Mouse (Mus musculus) limb, embryonic 14.5 days (tissue): Measurements from ENCODE around the gene Vmn1r9. TPM values are rescaled to one million over a fixed set of nuclear protein-coding genes. Genes with fewer than 3 reads are reported as not detected.

Experiments
- ATAC-seq: fragments of 200-750 bp; cut with Nextera tagmentation; 2 replicates; pipeline ENCODE4 v1.8.0; 2017; ENCODE audit warnings: low read depth, moderate number of reproducible peaks, moderate TSS enrichment; ENCODE audit not compliant: low FRiP score
- DNase-seq: peaks from one replicate; pipeline ENCODE4 v3.0.0-alpha.2; 2015; ENCODE audit warnings: low spot score
- H3K27ac ChIP-seq: fragments of 300-500 bp; sonication (generic); replicated peaks from 2 replicates; pipeline ENCODE4 v1.5.1; 2014; ENCODE audit warnings: low read depth, mild to moderate bottlenecking, low read length, moderate library complexity, mixed read lengths
- H3K27me3 ChIP-seq: fragments of 300-500 bp; sonication (generic); 2 replicates; pipeline ENCODE4 v1.6.1; 2014; ENCODE audit warnings: low read length, mixed read lengths; ENCODE audit not compliant: control insufficient read depth, insufficient read depth
- H3K36me3 ChIP-seq: fragments of 300-500 bp; sonication (generic); 2 replicates; pipeline ENCODE4 v1.6.1; 2014; ENCODE audit warnings: mild to moderate bottlenecking, low read length, moderate library complexity, mixed read lengths; ENCODE audit not compliant: control insufficient read depth, insufficient read depth
- H3K4me1 ChIP-seq: fragments of 300-500 bp; sonication (generic); 2 replicates; pipeline ENCODE4 v1.6.1; 2014; ENCODE audit warnings: antibody characterized with exemption, low read length, mixed read lengths; ENCODE audit not compliant: control insufficient read depth, insufficient read depth
- H3K4me2 ChIP-seq: fragments of 300-500 bp; sonication (generic); replicated peaks from 2 replicates; pipeline ENCODE4 v1.6.1; 2014; ENCODE audit warnings: low read depth, mild to moderate bottlenecking, low read length, moderate library complexity; ENCODE audit not compliant: severe bottlenecking
- H3K4me3 ChIP-seq: fragments of 300-500 bp; sonication (generic); replicated peaks from 2 replicates; pipeline ENCODE4 v1.5.1; 2014; ENCODE audit warnings: low read length
- H3K9ac ChIP-seq: fragments of 300-500 bp; sonication (generic); 2 replicates; pipeline ENCODE4 v1.6.1; 2014; ENCODE audit warnings: mild to moderate bottlenecking, low read depth, low read length, moderate library complexity; ENCODE audit not compliant: severe bottlenecking
- H3K9me3 ChIP-seq: fragments of 300-500 bp; sonication (generic); 2 replicates; pipeline ENCODE4 v1.6.1; 2016; ENCODE audit warnings: low read length; ENCODE audit not compliant: control insufficient read depth
- POLR2A ChIP-seq: fragments of 200-500 bp; IDR thresholded peaks from 2 replicates; pipeline ENCODE4 v1.8.0; 2012; ENCODE audit warnings: inconsistent platforms, mild to moderate bottlenecking, moderate library complexity, borderline replicate concordance; ENCODE audit not compliant: insufficient read depth, insufficient read length; ENCODE audit errors: extremely low read depth
- WGBS: fragments of 180-500 bp; shearing (Covaris S2); extraction: QIAGEN DNeasy Blood & Tissue Kit; methylation state at CpG from one replicate; pipeline ENCODE4 v1.1.7; 2014; 5-methylcytosine and 5-hydroxymethylcytosine counted together
- polyA plus RNA-seq, 2 experiments: library from polyadenylated mRNA; depleted of rRNA in 1 of 2; stranded (reverse) in 1 of 2; unstranded in 1 of 2; fragments of >200 nt; fragmentation: Nextera tagmentation in 1 of 2; extraction: Ambion mirVana in 1 of 2; gene quantifications; 2 replicates each; pipeline versions ENCODE4 v1.2.1 to v1.2.3; 2012 to 2014

Vmn1r9 gene
- polyA plus RNA-seq, 2 experiments, result not detected

- TF ChIP-seq POLR2A, result no peak
- Histone ChIP-seq H3K4me2 (no peak within 1 kb of the TSS), H3K4me3 (no peak within 1 kb of the TSS), H3K36me3 (no peaks in the 10 kb centered on the region), H3K27ac (no peak within 1 kb of the TSS), H3K27me3 (no peaks in the 10 kb centered on the region), H3K4me1 (no peaks in the 10 kb centered on the region), H3K9ac (no peak within 1 kb of the TSS), H3K9me3 (no peaks in the 10 kb centered on the region)
- ATAC-seq, result no peak
- 78% methylated on average over 3 of the region's 3 CpGs for WGBS
- DNase-seq, result no peak
These were observed 42.6 kb downstream of the Vmn1r9 start, which contains the start of gene Vmn1r10 for GRCm38 (mm10) chr6:57109154-57109553. TSS of gene Vmn1r10 (plus strand) at chr6:57109454.

Other genes with a start within 250 kb of the Vmn1r9 start
- 232 and 239 TPM in 2 replicates for gene Fkbp9, start 234.7 kb upstream of the Vmn1r9 start, polyA plus RNA-seq (2012; rRNA removed)
- 205 and 219 TPM in 2 replicates for gene Fkbp9, start 234.7 kb upstream of the Vmn1r9 start, polyA plus RNA-seq (2014; fragmentation: Nextera tagmentation; extraction: Ambion mirVana)
- 18.8 and 22.7 TPM in 2 replicates for gene Nt5c3, start 142.9 kb upstream of the Vmn1r9 start, polyA plus RNA-seq (2012; rRNA removed)
- gene Nt5c3, start 142.9 kb upstream of the Vmn1r9 start, polyA plus RNA-seq (2014; fragmentation: Nextera tagmentation; extraction: Ambion mirVana), result 60.3 and 62.9 TPM in 2 replicates
- gene Vmn1r4, start 142.8 kb upstream of the Vmn1r9 start, polyA plus RNA-seq (2012; rRNA removed), result 0.15 and 0.24 TPM in 2 replicates
- 0.12 and 0.29 TPM in 2 replicates for gene Vmn1r4, start 142.8 kb upstream of the Vmn1r9 start, polyA plus RNA-seq (2014; fragmentation: Nextera tagmentation; extraction: Ambion mirVana)
- not detected in 2 replicates for gene Vmn1r5, start 96.5 kb upstream of the Vmn1r9 start, polyA plus RNA-seq (2012; rRNA removed)
- gene Vmn1r5, start 96.5 kb upstream of the Vmn1r9 start, polyA plus RNA-seq (2014; fragmentation: Nextera tagmentation; extraction: Ambion mirVana), result not detected in 2 replicates
- not detected in 2 replicates for gene Vmn1r6, start 69.5 kb upstream of the Vmn1r9 start, polyA plus RNA-seq (2012; rRNA removed)
- not detected in 2 replicates for gene Vmn1r6, start 69.5 kb upstream of the Vmn1r9 start, polyA plus RNA-seq (2014; fragmentation: Nextera tagmentation; extraction: Ambion mirVana)
- not detected in 2 replicates for gene Vmn1r7, start 41.5 kb upstream of the Vmn1r9 start, polyA plus RNA-seq (2012; rRNA removed)
- not detected in 2 replicates for gene Vmn1r7, start 41.5 kb upstream of the Vmn1r9 start, polyA plus RNA-seq (2014; fragmentation: Nextera tagmentation; extraction: Ambion mirVana)
- not detected in 2 replicates for gene Vmn1r8, start 34.5 kb upstream of the Vmn1r9 start, polyA plus RNA-seq (2012; rRNA removed)
- gene Vmn1r8, start 34.5 kb upstream of the Vmn1r9 start, polyA plus RNA-seq (2014; fragmentation: Nextera tagmentation; extraction: Ambion mirVana), result not detected in 2 replicates
- not detected in 2 replicates for gene Vmn1r10, start 42.7 kb downstream of the Vmn1r9 start, polyA plus RNA-seq (2012; rRNA removed)
- gene Vmn1r10, start 42.7 kb downstream of the Vmn1r9 start, polyA plus RNA-seq (2014; fragmentation: Nextera tagmentation; extraction: Ambion mirVana), result not detected in 2 replicates
- gene Vmn1r11, start 66.7 kb downstream of the Vmn1r9 start, polyA plus RNA-seq (2012; rRNA removed), result not detected in 2 replicates
- not detected in 2 replicates for gene Vmn1r11, start 66.7 kb downstream of the Vmn1r9 start, polyA plus RNA-seq (2014; fragmentation: Nextera tagmentation; extraction: Ambion mirVana)
- gene Vmn1r12, start 90.1 kb downstream of the Vmn1r9 start, polyA plus RNA-seq (2012; rRNA removed), result not detected in 2 replicates
- gene Vmn1r12, start 90.1 kb downstream of the Vmn1r9 start, polyA plus RNA-seq (2014; fragmentation: Nextera tagmentation; extraction: Ambion mirVana), result not detected in 2 replicates
- not detected in 2 replicates for gene Vmn1r13, start 136.5 kb downstream of the Vmn1r9 start, polyA plus RNA-seq (2012; rRNA removed)
- gene Vmn1r13, start 136.5 kb downstream of the Vmn1r9 start, polyA plus RNA-seq (2014; fragmentation: Nextera tagmentation; extraction: Ambion mirVana), result not detected in 2 replicates
- gene Vmn1r14, start 164.9 kb downstream of the Vmn1r9 start, polyA plus RNA-seq (2012; rRNA removed), result not detected in 2 replicates
- not detected in 2 replicates for gene Vmn1r14, start 164.9 kb downstream of the Vmn1r9 start, polyA plus RNA-seq (2014; fragmentation: Nextera tagmentation; extraction: Ambion mirVana)
- gene Vmn1r15, start 191.2 kb downstream of the Vmn1r9 start, polyA plus RNA-seq (2012; rRNA removed), result not detected in 2 replicates
- gene Vmn1r15, start 191.2 kb downstream of the Vmn1r9 start, polyA plus RNA-seq (2014; fragmentation: Nextera tagmentation; extraction: Ambion mirVana), result not detected in 2 replicates